Mouse (Mus musculus) kidney, adult 18-20 months (tissue): ENCODE results near the gene Txlna.

Experiments
- DNase-seq: peaks from one replicate; pipeline ENCODE4 v3.0.0; 2021

Txlna gene

GRCm38 (mm10) chr4:129640638-129641467 is at the start of gene Txlna:
Txlna (minus strand) TSS chr4:129641065.
- DNase-seq, result peak; percentile 96

- peak; percentile 45 for DNase-seq
Observed at GRCm38 (mm10) chr4:129684531-129684930, 43.7 kb upstream of the Txlna start.

GRCm38 (mm10) chr4:129683901-129684493 is 43.1 kb upstream of the Txlna start:
- peak; percentile 75 for DNase-seq

- no peak for DNase-seq
Observed at GRCm38 (mm10) chr4:129681837-129682236, 41.0 kb upstream of the Txlna start.

- no peak for DNase-seq
Observed at GRCm38 (mm10) chr4:129672878-129673449, 32.1 kb upstream of the Txlna start.

GRCm38 (mm10) chr4:129672083-129672877 is 31.4 kb upstream of the Txlna start, which contains the start of gene Kpna6:
Kpna6 (minus strand) TSS chr4:129672767.
- peak; percentile 95 for DNase-seq

- DNase-seq, result peak; percentile 55
Observed at GRCm38 (mm10) chr4:129671491-129672082, 30.7 kb upstream of the Txlna start.

- DNase-seq, result no peak
Observed at GRCm38 (mm10) chr4:129662255-129662813, 21.5 kb upstream of the Txlna start.

GRCm38 (mm10) chr4:129661584-129661983 is 20.7 kb upstream of the Txlna start:
- DNase-seq, result no peak

GRCm38 (mm10) chr4:129654770-129655169 is 13.9 kb upstream of the Txlna start:
- DNase-seq, result no peak

GRCm38 (mm10) chr4:129650359-129650758 is 9.5 kb upstream of the Txlna start:
- no peak for DNase-seq

- no peak for DNase-seq
Observed at GRCm38 (mm10) chr4:129648656-129649055, 7.8 kb upstream of the Txlna start.

- DNase-seq, result no peak
Observed at GRCm38 (mm10) chr4:129645204-129645603, 4.3 kb upstream of the Txlna start.

- peak; percentile 19 for DNase-seq
Observed at GRCm38 (mm10) chr4:129641756-129642155, 891 bp upstream of the Txlna start.

- no peak for DNase-seq
Observed at GRCm38 (mm10) chr4:129640101-129640637, 696 bp downstream of the Txlna start.

- no peak for DNase-seq
Observed at GRCm38 (mm10) chr4:129639221-129639620, 1.6 kb downstream of the Txlna start.

- no peak for DNase-seq
Observed at GRCm38 (mm10) chr4:129633852-129634251, 7.0 kb downstream of the Txlna start.

- no peak for DNase-seq
Observed at GRCm38 (mm10) chr4:129631867-129632266, 9.0 kb downstream of the Txlna start.

- DNase-seq, result peak; percentile 53
Observed at GRCm38 (mm10) chr4:129630944-129631343, 9.9 kb downstream of the Txlna start.

- no peak for DNase-seq
Observed at GRCm38 (mm10) chr4:129626035-129626434, 14.8 kb downstream of the Txlna start.

- DNase-seq, result no peak
Observed at GRCm38 (mm10) chr4:129625496-129625895, 15.4 kb downstream of the Txlna start.

GRCm38 (mm10) chr4:129625029-129625370 is 15.9 kb downstream of the Txlna start:
- DNase-seq, result peak; percentile 40
